Mouse (Mus musculus) gastrocnemius, postnatal 25 days (tissue): Measurements from ENCODE around the gene Eif4b. TPM values are rescaled to one million over a fixed set of nuclear protein-coding genes. Genes with fewer than 3 reads are reported as not detected.

ENCODE experiments used
- DNase-seq: peaks from one replicate; pipeline ENCODE4 v3.0.0; 2022
- total RNA-seq, 2 experiments: library from RNA; stranded (reverse); gene quantifications; 1 replicate in 1 of 2; 2 replicates in 1 of 2; pipeline ENCODE4 v1.2.3; 2021

Eif4b gene
- total RNA-seq, 2 experiments from 2014 or later = 141 to 145 TPM

- no peak for DNase-seq
Measured at GRCm38 (mm10) chr15:102116753-102117415, 43.3 kb downstream of the Eif4b start.

GRCm38 (mm10) chr15:102117461-102118443, 44.2 kb downstream of the Eif4b start:
- peak; percentile 49 for DNase-seq

GRCm38 (mm10) chr15:102118591-102118990, 45.0 kb downstream of the Eif4b start:
- DNase-seq = no peak

GRCm38 (mm10) chr15:102119121-102119830, 45.7 kb downstream of the Eif4b start:
- DNase-seq = no peak

- DNase-seq = no peak
Measured at GRCm38 (mm10) chr15:102119831-102120170, 46.2 kb downstream of the Eif4b start.

GRCm38 (mm10) chr15:102120530-102120929, 47.0 kb downstream of the Eif4b start:
- DNase-seq = peak; percentile 77

- DNase-seq = peak; percentile 55
Measured at GRCm38 (mm10) chr15:102126303-102126702, 52.7 kb downstream of the Eif4b start.

GRCm38 (mm10) chr15:102133314-102133713, 59.7 kb downstream of the Eif4b start:
- DNase-seq = no peak

- DNase-seq = no peak
Measured at GRCm38 (mm10) chr15:102134709-102135108, 61.1 kb downstream of the Eif4b start.

- DNase-seq = no peak
Measured at GRCm38 (mm10) chr15:102135522-102136128, 62.1 kb downstream of the Eif4b start.

- DNase-seq = peak; percentile 97
Measured at GRCm38 (mm10) chr15:102136129-102136758, 62.7 kb downstream of the Eif4b start, which contains the start of gene Spryd3. TSS of gene Spryd3 (minus strand) at chr15:102136234.

- DNase-seq = no peak
Measured at GRCm38 (mm10) chr15:102141120-102141519, 67.5 kb downstream of the Eif4b start.

- peak; percentile 68 for DNase-seq
Measured at GRCm38 (mm10) chr15:102142914-102143912, 69.6 kb downstream of the Eif4b start.

GRCm38 (mm10) chr15:102144274-102144711, 70.7 kb downstream of the Eif4b start, which contains the start of gene Igfbp6:
TSS of gene Igfbp6 (plus strand) at chr15:102144362.
- peak; percentile 59 for DNase-seq

- no peak for DNase-seq
Measured at GRCm38 (mm10) chr15:102144726-102145125, 71.2 kb downstream of the Eif4b start.

GRCm38 (mm10) chr15:102145330-102145729, 71.8 kb downstream of the Eif4b start:
- DNase-seq = peak; percentile 69

- DNase-seq = no peak
Measured at GRCm38 (mm10) chr15:102146089-102146488, 72.5 kb downstream of the Eif4b start.
